Mouse (Mus musculus) midbrain, embryonic 13.5 days (tissue): ENCODE data around the gene Dysf. TPM values are rescaled to one million over a fixed set of nuclear protein-coding genes. Genes with fewer than 3 reads are reported as not detected.

Experiments used
- ATAC-seq: fragments of 200-750 bp; cut with Nextera tagmentation; 2 replicates; pipeline ENCODE4 v1.8.0; 2017; ENCODE audit warnings: mild to moderate bottlenecking, moderate TSS enrichment, moderate library complexity
- H3K27ac ChIP-seq: fragments of 300-500 bp; sonication (generic); 2 replicates; pipeline ENCODE4 v1.5.1; 2015; ENCODE audit warnings: inconsistent platforms, mild to moderate bottlenecking, moderate library complexity
- H3K27me3 ChIP-seq: fragments of 300-500 bp; sonication (generic); 2 replicates; pipeline ENCODE4 v1.6.1; 2015; ENCODE audit warnings: mild to moderate bottlenecking, inconsistent platforms
- H3K36me3 ChIP-seq: fragments of 300-500 bp; sonication (generic); 2 replicates; pipeline ENCODE4 v1.6.1; 2015; ENCODE audit warnings: mild to moderate bottlenecking, inconsistent platforms
- H3K4me1 ChIP-seq: fragments of 300-500 bp; sonication (generic); replicated peaks from 2 replicates; pipeline ENCODE4 v1.6.1; 2015; ENCODE audit warnings: inconsistent platforms
- H3K4me2 ChIP-seq: fragments of 300-500 bp; sonication (generic); replicated peaks from 2 replicates; pipeline ENCODE4 v1.6.1; 2015; ENCODE audit warnings: moderate library complexity, mild to moderate bottlenecking, inconsistent platforms
- H3K4me3 ChIP-seq: fragments of 300-500 bp; sonication (generic); replicated peaks from 2 replicates; pipeline ENCODE4 v1.5.1; 2015; ENCODE audit warnings: mild to moderate bottlenecking, inconsistent platforms
- H3K9ac ChIP-seq: fragments of 300-500 bp; sonication (generic); replicated peaks from 2 replicates; pipeline ENCODE4 v1.6.1; 2015; ENCODE audit warnings: mild to moderate bottlenecking, inconsistent platforms
- H3K9me3 ChIP-seq: fragments of 300-500 bp; sonication (generic); 2 replicates; pipeline ENCODE4 v1.6.1; 2016; ENCODE audit warnings: mild to moderate bottlenecking, inconsistent platforms
- WGBS: fragments of 180-500 bp; shearing (Covaris S2); methylation state at CpG from one replicate; pipeline ENCODE4 v1.1.7; 2015; 5-methylcytosine and 5-hydroxymethylcytosine counted together
- polyA plus RNA-seq: library from polyadenylated mRNA; unstranded; fragments of >200 nt; fragmentation: Nextera tagmentation; extraction: Ambion mirVana; gene quantifications from 2 replicates; pipeline ENCODE4 v1.2.1, GENCODE M21; 2015

The Dysf gene
- polyA plus RNA-seq, 1 experiment from 2014 or later, result 2.6 TPM

DNA sequence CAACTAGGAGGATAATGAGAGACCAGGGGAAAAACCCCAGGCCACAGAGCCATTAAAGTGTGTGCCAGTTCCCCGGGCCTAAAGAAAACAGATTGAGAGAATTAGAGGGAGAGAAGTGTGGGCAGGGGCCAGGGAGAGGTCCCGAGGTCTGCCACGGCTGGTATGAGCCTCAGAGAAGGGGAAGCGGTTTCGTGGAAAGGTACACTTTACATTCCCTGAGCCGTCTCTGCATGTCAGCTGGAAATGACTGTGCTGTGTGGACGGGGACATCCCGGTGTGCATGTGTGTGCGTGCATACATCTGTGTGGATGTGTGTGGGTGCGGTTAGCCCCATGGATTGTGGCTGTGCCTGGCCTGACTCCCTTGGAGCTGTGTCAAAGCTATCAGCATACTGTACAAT is 76.4 kb downstream of the Dysf start:
- 69% methylated on average over 10 of the region's 10 CpGs for WGBS
- ATAC-seq, result no peak

DNA sequence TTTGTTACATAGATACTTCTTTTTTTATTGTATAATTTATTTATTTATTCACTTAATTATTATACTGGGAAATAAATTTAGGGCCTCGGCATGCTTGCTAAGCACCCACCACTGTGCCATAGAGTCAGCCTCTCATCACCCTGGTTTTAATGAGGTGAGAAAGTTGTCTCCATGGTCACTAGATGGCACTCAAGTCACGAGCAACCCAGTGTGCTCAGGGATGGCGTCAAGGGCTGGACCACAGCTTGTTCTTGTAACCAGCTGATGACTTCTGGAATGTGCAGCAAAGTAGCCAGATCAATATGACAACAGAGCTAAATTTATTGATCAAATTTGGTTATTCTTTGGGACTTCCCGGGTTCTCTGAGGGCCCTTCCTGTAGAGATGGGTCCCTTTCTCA is 85.1 kb downstream of the Dysf start:
- Histone ChIP-seq H3K27me3 (no peaks in the 10 kb centered on the region; the same call in 1 of the 2 replicates), H3K27ac (no peak overlapping the region), H3K9me3 (no peaks in the 10 kb centered on the region), H3K4me1 (peaks cover 3% of the 10 kb centered on the region), H3K36me3 (no peaks in the 10 kb centered on the region), H3K9ac (no peak overlapping the region), H3K4me2 (no peak overlapping the region), H3K4me3 (no peak overlapping the region)
- whole genome bisulfite sequencing, result 24% methylated on average over 4 of the region's 4 CpGs
- peak; percentile 67 for ATAC-seq

More for the DNA sequence above, 76.4 kb downstream of the Dysf start:
- H3K27me3 ChIP-seq, result no peaks in the 10 kb centered on the region
- no peak overlapping the region for H3K4me3 ChIP-seq
- no peak overlapping the region for H3K27ac ChIP-seq
- H3K4me2 ChIP-seq, result no peak overlapping the region
- H3K4me1 ChIP-seq, result no peaks in the 10 kb centered on the region
- H3K9me3 ChIP-seq, result no peaks in the 10 kb centered on the region
- H3K9ac ChIP-seq, result no peak overlapping the region
- no peaks in the 10 kb centered on the region for H3K36me3 ChIP-seq

DNA sequence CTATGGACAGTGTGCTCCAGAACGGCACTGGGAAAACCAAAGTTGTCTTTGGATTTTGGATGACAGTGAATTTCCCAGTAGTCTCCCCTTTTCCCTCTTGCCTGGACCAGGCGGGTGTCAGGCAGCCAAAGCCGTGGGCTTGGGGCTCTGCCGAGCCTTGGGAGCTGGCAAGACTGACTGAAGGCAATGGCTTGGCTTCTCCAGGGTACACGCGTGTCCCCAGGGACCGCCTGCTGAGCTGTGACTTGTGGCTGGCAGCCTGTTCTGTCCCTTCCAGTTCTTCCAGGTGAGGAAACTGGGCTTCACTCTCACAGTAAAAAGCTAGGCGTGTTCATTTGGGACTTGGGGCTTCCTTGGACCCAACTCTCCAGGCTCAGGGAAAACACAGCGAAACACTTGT is 86.1 kb downstream of the Dysf start:
- ATAC-seq, result no peak
- Histone ChIP-seq H3K4me2 (no peak overlapping the region), H3K27me3 (no peaks in the 10 kb centered on the region; the same call in 1 of the 2 replicates), H3K9ac (no peak overlapping the region), H3K9me3 (no peaks in the 10 kb centered on the region), H3K4me1 (peaks cover 3% of the 10 kb centered on the region), H3K27ac (no peak overlapping the region), H3K4me3 (no peak overlapping the region), H3K36me3 (no peaks in the 10 kb centered on the region)
- WGBS, result 90% methylated on average over 9 of the region's 9 CpGs

DNA sequence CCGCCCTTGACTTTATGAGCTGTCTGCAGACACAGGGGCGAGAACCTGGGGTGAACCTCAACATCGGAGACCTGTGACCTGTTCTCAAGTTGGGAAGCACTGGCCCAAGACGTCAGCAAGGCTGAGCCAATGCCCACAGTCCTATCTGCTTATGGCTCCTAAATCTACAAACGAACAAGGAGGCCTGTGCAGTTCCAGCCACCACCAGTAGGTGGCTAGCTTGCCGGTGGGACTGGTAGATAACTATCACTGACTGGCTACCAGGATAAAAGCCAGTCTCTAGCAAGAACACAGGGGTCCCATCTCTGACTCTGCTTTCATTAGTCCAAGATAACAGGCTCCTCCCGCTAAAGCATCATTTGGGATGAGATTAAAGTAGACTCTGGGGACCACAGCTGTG is 86.6 kb downstream of the Dysf start:
- H3K4me1 ChIP-seq, result peaks cover 3% of the 10 kb centered on the region
- ATAC-seq, result peak; percentile 1; the same call in 1 of the 2 replicates
- H3K9ac ChIP-seq, result no peak overlapping the region
- H3K9me3 ChIP-seq, result no peaks in the 10 kb centered on the region
- WGBS, result 18% methylated on average over 7 of the region's 7 CpGs
- peaks cover 2% of the 10 kb centered on the region; the same call in 1 of the 2 replicates for H3K27me3 ChIP-seq
- no peak overlapping the region for H3K4me3 ChIP-seq
- no peak overlapping the region for H3K4me2 ChIP-seq
- H3K36me3 ChIP-seq, result no peaks in the 10 kb centered on the region
- no peak overlapping the region for H3K27ac ChIP-seq

DNA sequence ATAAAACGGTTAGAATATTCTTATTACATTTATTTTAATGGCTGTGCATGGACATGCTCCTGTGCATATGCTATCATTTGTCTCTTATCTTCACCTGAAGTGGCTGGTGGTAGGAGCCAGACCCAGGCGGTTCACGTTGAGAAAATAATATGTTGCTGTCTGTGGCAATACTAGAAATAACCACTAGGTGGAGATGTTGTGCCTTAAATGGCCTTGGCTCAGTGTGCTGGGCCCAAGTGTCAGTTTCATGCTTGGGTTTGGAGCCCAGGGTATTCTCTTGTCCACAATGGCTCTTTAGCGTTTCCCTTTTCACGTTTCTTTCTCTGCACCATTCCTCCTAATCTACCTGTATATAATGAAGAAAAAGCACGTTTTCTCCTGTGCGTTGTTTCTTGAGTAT is 87.5 kb downstream of the Dysf start:
- Histone ChIP-seq H3K4me3 (no peak overlapping the region), H3K9ac (no peak overlapping the region), H3K4me2 (no peak overlapping the region), H3K36me3 (no peaks in the 10 kb centered on the region), H3K9me3 (no peaks in the 10 kb centered on the region), H3K27ac (no peak overlapping the region), H3K4me1 (peaks cover 3% of the 10 kb centered on the region), H3K27me3 (peaks cover 9% of the 10 kb centered on the region; the same call in 1 of the 2 replicates)
- ATAC-seq, result peak; percentile 69
- WGBS, result 12% methylated on average over 7 of the region's 7 CpGs

DNA sequence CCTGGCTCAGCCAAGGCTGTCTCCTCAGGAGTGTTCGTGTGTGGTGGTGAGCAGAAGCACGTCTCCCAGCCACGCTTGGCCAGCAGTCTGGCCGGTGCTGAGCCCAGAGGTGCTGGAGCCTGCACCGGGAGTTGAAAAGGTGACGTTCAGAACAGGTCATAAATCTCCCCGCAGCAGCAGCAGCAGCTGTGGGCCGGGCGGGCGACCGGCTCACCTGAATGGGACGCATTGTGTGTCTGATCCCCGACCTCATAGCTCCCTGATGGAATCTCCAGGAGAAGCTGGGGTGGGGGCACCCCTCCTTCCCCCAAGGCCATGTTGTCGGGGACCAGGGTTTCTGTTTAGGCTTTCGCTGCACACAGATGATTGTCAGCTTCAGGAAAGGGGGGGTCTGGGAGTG is 93.6 kb downstream of the Dysf start:
- WGBS, result 78% methylated on average over 15 of the region's 15 CpGs
- H3K36me3 ChIP-seq, result no peaks in the 10 kb centered on the region
- no peaks in the 10 kb centered on the region for H3K9me3 ChIP-seq
- peaks cover 22% of the 10 kb centered on the region for H3K4me1 ChIP-seq
- no peak overlapping the region for H3K4me2 ChIP-seq
- no peak overlapping the region for H3K9ac ChIP-seq
- H3K27me3 ChIP-seq, result peaks cover 36% of the 10 kb centered on the region
- H3K4me3 ChIP-seq, result no peak overlapping the region
- no peak overlapping the region for H3K27ac ChIP-seq
- ATAC-seq, result no peak

DNA sequence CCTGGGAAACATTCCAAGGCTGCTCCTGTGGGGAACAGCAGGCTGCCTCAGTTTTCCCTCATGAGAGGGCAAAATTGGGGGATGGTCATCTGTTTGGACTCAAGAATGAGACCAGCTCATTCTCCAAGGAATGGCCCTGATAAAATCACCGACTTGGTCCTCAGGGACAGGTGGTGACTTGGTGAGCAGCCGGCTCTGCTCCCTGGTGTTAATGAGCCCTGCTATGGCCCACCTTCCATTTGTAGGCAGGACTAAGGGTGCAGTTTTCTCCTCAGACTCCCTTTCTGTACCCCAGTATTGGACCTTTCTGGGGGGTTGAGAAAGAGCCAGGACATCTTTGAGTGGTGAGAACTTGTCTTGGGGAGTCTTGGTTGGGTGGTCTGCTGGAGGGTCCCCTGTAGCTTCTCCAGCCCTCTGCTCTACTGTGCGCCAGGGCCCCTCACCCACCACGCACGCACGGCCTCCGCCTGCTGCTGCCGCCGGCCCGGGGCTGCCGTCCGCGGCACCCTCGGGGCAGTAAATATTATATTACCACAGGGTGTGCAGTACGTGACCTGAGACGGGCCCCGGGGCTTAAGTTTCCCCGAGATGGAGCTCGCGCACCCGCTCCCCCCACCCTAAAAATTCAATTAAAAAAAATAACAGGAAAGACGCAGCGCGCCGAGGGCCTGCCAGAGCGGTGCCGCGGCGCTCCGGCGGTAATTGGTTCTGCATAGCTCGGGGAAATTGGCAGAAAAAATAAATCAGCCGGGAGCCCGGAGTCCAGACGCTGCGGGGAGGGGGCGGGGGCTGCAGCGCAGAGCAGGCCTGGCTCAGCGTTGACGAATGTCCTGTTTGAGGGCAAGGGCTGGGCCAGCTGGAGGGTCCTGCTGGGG is 97.0 kb downstream of the Dysf start:
- H3K4me1 ChIP-seq, result peaks cover 22% of the 10 kb centered on the region
- peak overlapping the region; percentile 59 for H3K9ac ChIP-seq
- peak overlapping the region; percentile 39 for H3K27ac ChIP-seq
- no peaks in the 10 kb centered on the region for H3K9me3 ChIP-seq
- H3K27me3 ChIP-seq, result peaks cover 39% of the 10 kb centered on the region
- no peaks in the 10 kb centered on the region for H3K36me3 ChIP-seq
- peak overlapping the region; percentile 45 for H3K4me3 ChIP-seq
- under 1% methylated on average over 40 of the region's 40 CpGs for WGBS
- H3K4me2 ChIP-seq, result peak overlapping the region; percentile 72
- peak; percentile 88 for ATAC-seq

DNA sequence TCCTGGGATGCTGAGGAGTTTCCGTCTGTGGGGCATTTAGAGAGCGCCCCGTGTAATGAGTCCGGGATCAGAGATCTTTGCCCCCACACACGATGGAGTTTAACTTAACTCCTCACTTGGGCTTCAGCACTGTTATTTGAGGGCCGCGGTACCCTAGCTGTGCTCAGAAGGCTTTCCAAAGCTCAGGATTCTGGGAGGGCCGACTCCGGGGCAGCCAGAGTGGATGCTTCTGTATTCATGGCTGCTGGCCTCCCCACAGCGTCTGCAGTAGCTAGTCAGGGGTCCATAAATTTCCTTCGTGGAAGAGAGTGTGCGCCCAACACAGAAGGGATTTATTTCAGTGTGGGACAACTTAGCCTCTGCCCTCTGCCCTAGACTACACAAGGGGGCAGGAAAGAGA is 97.7 kb downstream of the Dysf start:
- Histone ChIP-seq H3K9me3 (no peaks in the 10 kb centered on the region), H3K9ac (peak overlapping the region; percentile 59; the same call in 1 of the 2 replicates)
- 10% methylated on average over 12 of the region's 12 CpGs for WGBS

DNA sequence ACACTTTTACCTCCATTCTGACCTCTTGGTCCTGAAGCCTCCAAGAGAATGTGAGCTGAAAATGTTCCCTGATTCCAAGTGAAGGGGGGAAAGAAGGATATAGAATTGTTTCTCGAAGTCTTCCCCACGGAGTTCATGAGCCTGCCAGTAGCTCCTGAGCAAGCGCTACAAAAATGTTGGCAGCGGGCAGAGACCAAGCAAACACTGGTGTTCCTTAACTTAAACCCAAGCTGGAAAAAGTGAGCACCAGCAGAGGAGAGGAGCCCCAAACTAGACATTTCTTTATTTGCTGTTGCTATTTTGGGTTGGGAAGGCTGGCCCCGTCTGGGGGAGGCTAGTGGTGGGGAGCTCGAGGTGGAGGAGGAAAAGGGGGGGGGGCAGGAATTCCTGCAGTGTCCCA is 102.0 kb downstream of the Dysf start:
- no peak for ATAC-seq
- no peak overlapping the region for H3K4me2 ChIP-seq
- WGBS, result 87% methylated on average over 6 of the region's 6 CpGs

More for the DNA sequence above, 97.7 kb downstream of the Dysf start:
- ATAC-seq, result peak; percentile 46
- H3K4me3 ChIP-seq, result peak overlapping the region; percentile 45
- H3K27me3 ChIP-seq, result peaks cover 34% of the 10 kb centered on the region
- peak overlapping the region; percentile 72 for H3K4me2 ChIP-seq
- peaks cover 22% of the 10 kb centered on the region for H3K4me1 ChIP-seq
- no peaks in the 10 kb centered on the region for H3K36me3 ChIP-seq
- peak overlapping the region; percentile 39; the same call in 1 of the 2 replicates for H3K27ac ChIP-seq

DNA sequence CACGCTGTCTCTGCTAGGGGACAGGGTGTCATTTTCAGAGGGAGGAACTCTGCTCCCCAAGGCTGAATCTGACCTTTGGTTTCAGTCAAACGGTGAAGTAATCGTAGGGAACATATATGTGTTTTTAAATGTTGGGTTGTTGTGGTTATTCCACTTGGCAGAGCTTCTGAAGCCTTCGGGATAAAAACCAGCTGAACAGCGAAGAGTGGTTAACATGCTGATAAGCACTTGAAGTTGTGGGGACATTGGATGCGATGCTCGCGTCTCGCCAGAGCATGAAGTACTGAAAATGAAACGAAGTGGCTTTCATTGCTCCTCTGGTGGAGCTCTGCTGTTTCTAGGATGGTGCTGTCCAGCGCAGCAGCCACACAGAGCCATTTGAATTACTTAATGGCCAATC is 102.7 kb downstream of the Dysf start:
- H3K4me2 ChIP-seq, result no peak overlapping the region
- peaks cover 14% of the 10 kb centered on the region for H3K27me3 ChIP-seq
- H3K9ac ChIP-seq, result no peak overlapping the region
- no peaks in the 10 kb centered on the region for H3K36me3 ChIP-seq
- no peaks in the 10 kb centered on the region for H3K9me3 ChIP-seq
- no peak overlapping the region for H3K27ac ChIP-seq
- WGBS, result 90% methylated on average over 11 of the region's 11 CpGs
- H3K4me1 ChIP-seq, result peaks cover 3% of the 10 kb centered on the region
- H3K4me3 ChIP-seq, result no peak overlapping the region
- no peak for ATAC-seq

More for the DNA sequence above, 102.0 kb downstream of the Dysf start:
- H3K4me3 ChIP-seq, result no peak overlapping the region
- no peak overlapping the region for H3K27ac ChIP-seq
- H3K4me1 ChIP-seq, result peaks cover 10% of the 10 kb centered on the region
- no peaks in the 10 kb centered on the region for H3K9me3 ChIP-seq
- no peaks in the 10 kb centered on the region for H3K36me3 ChIP-seq
- H3K27me3 ChIP-seq, result peaks cover 14% of the 10 kb centered on the region
- no peak overlapping the region for H3K9ac ChIP-seq

DNA sequence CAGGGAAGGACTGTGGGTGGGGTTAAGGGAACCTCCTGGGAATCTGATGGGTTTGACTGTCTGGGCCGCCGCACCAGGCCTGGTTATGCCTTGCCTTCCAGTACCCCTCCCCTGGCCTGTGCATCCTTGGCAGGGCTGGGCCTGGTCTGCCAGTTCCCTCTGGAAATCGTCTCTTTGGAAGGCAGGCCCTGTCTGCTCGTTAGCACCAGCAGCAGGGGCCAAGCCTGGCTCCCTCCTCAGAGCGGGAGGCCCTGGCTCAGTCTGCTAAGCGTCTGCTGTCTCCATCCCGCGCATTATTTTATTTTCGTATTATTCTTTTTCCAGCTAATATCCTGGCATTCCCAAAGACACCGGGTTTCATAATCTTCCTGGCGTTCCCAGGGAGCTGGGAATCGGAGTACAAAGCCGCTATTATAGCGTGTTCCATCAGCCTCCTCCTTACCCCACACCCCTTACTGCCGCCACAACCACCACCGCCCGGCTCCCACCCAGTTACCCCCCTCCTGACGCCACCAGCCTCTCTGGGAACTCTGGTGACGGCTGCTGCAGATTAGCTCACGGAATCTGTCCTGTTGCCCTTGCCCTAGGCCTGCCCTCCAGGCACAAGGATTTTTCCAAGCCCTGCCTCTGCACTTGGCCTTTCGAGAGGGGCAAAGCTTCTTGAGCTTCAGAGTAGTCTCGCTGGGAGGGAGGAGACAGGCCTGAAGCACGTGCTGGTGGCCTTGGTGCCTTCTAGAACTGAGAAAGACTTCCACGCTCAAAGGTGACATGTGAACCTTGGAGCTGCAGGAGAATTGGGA is 111.5 kb downstream of the Dysf start:
- no peak overlapping the region for H3K4me2 ChIP-seq
- no peak overlapping the region for H3K9ac ChIP-seq
- H3K27me3 ChIP-seq, result no peaks in the 10 kb centered on the region
- 0 out of 2 replicates have a peak, but pooled peaks have one; percentile 30 for ATAC-seq
- 0 out of 2 replicates have a peak, but pooled peaks cover 6% of the 10 kb centered on the region for H3K4me1 ChIP-seq
- H3K36me3 ChIP-seq, result no peaks in the 10 kb centered on the region
- WGBS, result 61% methylated on average over 24 of the region's 24 CpGs
- H3K27ac ChIP-seq, result 0 out of 2 replicates have a peak overlapping the region, but pooled peaks have one; percentile 1
- no peaks in the 10 kb centered on the region for H3K9me3 ChIP-seq
- no peak overlapping the region for H3K4me3 ChIP-seq

DNA sequence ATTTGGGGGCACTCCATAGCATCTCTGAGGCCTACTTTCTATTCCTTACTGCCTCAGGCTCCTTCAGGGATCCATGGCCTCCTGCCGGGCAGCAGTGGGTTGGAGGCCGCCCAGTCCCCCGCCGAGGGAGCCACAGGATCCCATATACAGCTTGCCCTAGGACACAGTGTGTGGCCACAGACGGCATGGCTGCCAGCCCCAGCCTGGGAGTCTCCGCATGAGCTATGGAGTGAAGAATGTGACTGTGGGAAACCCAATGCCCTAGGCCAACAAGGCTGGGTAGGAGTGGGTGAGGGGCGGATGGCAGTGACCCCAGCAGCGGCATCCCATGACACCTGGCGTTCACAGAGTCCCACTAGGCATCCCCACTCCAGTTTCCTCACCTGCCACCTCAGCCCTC is 116.2 kb downstream of the Dysf start:
- no peak overlapping the region for H3K9ac ChIP-seq
- no peaks in the 10 kb centered on the region for H3K9me3 ChIP-seq
- no peak overlapping the region for H3K4me3 ChIP-seq
- 84% methylated on average over 9 of the region's 9 CpGs for WGBS
- no peak overlapping the region for H3K27ac ChIP-seq
- no peak overlapping the region for H3K4me2 ChIP-seq
- ATAC-seq, result no peak
- 0 out of 2 replicates have a peak, but pooled peaks cover 5% of the 10 kb centered on the region for H3K4me1 ChIP-seq
- no peaks in the 10 kb centered on the region for H3K36me3 ChIP-seq
- no peaks in the 10 kb centered on the region for H3K27me3 ChIP-seq
